Mouse (Mus musculus) right cerebral cortex, postnatal 10 days (tissue): ENCODE data around the gene Iffo1.

Experiments used
- DNase-seq, 2 experiments: peaks; one replicate each; pipeline ENCODE4 v3.0.0; 2021; ENCODE audit warnings: low spot score in 2 of 2

Iffo1 gene

DNA sequence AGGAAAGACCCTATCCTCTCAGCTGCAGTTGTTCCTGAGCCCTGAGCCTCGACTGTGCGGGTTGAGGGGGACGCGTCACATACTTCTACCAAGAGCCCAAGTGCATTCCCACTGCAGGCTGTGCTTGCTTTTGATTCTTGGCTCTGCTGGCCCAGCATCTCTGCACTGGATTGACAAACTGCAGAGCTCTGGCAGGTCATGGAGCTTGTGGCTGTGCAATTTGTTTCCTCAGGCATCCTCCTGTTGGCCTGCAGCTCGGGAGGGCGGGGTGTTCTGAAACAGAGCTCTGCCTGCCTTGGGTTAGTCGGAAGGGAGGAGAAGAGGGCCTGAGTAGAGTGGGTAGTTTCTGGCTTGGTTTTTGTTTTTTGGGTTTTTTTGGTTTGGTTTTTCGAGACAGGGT lies 2.6 kb upstream of the Iffo1 start:
- DNase-seq, result no peak

DNA sequence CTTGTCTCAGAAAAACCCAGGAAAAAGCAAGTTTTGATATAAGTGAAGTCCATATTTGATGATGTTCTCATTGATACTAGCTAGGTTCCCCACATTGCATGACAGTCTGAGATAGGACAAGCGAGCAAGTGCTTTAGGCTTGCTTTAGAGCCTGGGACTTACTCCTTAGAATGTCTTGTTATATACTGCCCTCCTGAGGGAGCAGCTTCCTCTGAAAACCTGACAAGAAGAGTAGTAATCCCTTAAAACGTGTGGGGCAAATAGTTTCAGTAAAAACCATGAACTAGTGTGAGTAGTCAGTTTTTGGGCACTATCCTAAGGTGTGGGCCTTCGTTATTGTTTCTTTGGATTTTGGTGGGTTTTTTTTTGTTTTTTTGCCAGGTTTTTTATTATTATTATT lies 1.9 kb upstream of the Iffo1 start:
- DNase-seq, result no peak

DNA sequence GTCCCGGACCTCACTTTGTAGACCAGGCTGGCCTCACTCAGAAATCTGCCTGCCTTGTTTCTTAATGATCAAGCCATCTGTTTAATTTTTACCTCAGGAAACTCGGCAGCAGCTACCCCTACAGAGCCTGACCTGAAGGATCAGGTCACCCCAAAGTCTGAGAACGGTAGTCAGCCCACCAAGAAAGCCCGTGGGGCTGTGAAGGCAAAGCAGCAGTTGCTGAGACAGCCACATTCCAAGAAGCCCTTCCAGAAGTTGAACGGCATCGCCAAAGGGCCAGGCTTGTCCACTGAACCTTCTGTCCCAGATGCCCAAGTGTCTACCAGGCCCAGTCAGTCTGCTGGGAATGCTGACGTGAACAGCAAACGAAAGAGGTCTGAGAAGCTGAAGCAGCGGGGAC lies 1.1 kb upstream of the Iffo1 start:
- no peak for DNase-seq

DNA sequence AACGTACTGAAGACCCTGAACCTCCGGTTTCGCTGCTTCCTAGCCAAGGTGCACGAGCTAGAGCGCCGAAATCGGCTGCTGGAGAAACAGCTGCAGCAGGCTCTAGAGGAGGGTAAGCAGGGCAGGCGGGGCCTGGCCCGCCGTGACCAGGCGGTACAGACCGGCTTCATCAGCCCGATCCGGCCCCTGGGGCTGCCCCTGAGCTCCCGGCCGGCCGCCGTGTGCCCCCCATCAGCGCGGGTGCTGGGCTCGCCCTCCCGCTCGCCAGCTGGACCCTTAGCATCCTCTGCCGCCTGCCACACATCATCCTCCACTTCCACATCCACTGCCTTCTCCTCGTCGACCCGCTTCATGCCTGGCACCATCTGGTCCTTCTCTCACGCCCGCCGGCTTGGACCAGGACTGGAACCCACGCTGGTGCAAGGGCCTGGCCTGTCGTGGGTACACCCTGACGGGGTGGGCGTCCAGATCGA lies 474 bp downstream of the Iffo1 start:
- no peak for DNase-seq

DNA sequence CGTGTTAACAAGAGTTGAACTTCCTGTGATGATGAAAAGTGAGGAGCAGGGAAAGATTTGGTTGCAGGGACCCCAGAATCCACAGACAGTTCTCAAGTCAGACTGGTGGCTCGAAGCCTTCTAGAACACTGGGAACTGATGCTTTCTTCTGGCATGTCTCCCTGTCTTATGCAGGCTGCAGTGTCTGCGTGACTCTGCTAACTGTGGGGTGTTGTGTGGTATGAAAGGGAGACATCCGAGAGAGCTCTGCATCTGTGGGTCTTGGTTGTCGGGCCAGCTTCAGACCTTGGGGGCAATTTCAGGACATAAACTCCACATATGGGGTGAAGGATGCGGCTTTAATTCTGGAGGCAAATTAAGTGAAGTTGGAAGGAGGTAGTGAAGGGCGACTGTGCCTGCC lies 1.1 kb downstream of the Iffo1 start:
- DNase-seq, result no peak

DNA sequence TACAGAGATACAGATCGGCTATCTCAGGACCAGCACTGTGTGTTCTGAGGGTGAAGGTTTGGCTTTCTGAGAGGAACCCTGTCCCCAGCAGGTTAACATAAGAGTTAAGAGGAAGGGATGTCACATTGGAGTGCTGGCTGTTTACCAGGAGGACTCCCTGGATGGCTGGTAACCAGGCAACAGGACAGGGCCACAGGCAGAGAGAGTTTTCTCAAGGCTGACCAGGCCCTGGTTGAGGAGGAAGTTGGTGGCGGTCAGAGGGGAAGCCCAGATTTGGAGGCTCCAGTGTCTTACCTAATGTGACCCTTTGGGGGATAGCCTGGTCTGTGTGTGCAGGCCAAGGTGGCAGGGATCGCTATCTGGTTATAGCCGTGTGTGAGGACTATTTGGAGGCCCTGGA lies 1.8 kb downstream of the Iffo1 start:
- DNase-seq, result peak in 1 of 2 experiments; percentile 78

DNA sequence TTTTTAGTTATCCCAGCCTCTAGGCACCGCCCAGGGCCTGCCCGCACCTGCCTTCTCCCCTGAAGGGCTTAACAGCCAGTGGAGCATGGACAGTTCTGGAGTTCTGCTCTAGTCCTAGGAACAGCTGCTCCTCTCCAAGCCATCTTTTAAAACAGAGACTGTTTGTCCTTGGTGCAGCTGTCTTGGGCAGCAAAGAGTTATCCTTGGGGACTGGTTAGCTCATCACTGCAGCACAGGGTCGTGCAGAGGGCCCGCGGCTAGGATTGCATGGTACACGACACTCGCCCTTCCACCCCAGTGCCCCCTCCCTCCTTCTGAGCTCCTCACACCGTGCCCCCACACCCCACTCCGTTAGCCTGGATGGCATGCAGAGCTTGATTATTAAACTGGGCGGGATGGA lies 2.3 kb downstream of the Iffo1 start:
- DNase-seq, result no peak

DNA sequence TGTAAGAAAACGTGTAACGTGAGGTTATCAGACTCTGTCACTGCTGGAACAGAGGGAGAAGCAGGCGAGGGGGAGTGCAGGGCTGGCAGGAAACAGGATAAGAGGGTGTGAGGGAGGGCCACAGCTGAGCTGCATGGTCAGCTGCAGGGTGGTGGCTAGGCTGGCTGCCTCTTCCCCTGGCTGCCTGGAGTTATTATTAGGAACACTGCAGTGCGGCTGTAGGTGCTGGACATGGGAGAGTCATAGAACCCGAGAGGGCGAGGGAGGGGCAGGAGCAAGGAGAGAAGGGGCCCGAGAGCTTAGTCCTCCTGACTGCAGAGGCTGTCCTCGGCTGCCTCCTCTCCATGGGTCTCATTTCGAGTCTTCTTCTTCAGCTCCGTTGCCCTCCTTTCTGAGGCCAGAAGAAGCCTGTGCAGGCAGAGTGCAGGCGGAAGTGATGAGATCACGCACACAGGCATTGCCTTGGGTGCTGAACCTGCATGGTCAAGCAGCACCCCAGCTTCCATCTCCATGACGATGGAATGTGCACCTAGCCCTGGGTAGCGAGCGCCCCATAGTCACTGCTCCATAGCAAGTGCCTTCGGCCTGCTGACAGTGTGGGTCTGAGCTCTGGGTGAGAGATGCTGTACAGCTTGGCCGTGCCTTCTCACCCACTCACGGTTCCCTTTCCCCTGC lies 3.3 kb downstream of the Iffo1 start:
- no peak for DNase-seq

DNA sequence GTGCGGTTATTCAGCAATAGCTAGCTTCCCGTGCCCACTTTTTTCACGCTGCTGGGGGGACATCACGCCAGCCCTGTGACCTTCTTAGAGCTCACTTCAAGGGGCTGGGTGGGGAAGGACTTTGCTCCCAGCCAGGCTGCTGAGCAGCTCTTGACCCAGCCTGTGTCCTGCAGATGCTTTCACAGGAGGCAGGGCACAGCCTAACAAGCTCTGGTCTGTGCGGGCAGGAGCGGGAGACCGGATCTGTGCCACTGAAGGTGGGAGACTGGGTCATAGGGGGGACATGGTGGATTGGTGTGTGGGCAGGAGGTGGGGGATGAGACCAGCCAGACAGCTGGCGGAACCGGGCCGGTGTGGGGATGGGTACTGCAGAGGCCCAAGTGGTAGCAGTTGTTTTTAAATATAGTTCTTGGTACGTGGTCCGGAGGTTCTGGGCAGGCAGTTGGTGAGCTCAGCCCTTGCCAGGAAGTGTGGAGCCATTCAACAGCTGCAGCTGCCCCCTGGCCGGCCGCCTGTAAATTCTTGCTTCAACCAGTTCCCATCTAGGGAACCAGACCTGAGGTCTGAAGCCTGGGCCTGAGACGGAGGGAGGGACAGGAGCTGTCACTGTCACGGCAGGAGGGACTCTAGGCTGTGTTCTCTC lies 4.0 kb downstream of the Iffo1 start:
- DNase-seq, result peak; percentile 81 to 84

DNA sequence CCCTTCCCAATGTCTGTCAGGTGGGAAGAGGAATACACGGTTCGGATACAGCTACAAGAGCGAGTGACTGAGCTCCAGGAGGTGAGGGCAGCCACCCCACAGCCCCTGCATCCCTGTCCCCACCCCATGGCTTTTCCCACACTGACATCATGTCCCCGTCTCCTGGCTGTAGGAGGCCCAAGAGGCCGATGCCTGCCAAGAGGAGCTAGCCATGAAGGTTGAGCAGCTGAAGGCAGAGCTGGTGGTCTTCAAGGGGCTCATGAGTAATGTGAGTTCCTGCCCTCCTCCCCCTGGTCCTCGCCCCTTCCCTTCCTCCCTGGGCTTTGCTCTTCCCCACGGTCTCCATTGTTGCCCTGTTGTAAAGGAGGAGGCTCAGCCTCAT lies 4.5 kb downstream of the Iffo1 start:
- DNase-seq, result no peak

DNA sequence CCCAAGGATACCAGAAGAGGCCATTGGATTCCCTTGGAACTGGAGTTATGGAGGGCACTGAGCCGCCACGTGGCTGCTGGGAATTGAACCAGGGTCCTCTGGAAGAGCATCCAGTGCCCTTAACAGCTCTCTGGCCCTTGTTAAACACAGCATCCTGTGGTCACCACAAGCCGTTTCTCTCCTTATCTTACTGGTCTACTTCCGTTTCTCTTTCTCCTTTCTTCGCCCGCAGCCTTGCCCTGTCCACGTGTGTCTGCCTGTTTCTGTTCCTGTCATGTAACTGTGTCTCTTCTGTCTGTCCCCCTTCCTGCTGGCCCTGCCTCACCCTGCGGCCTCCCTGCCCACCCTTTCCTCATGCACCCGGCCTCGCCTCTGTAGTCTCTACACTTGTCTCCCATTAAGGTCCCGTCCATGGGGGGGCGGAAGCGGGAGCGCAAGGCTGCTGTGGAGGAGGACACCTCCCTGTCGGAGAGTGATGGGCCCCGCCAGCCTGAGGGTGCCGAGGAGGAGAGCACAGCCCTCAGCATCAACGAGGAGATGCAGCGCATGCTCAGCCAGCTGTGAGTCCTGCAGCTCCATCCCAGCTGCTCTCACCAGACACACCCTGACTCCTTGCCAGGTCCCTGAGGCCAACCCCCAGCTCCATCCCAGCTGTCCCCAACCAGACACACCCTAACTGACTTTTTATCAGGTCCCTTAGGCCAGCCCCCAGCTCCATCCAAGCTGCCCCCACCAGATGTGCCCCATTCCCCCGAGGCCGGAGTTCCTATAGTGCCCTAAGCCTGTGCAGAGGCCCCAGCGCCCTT lies 7.4 kb downstream of the Iffo1 start:
- no peak for DNase-seq

DNA sequence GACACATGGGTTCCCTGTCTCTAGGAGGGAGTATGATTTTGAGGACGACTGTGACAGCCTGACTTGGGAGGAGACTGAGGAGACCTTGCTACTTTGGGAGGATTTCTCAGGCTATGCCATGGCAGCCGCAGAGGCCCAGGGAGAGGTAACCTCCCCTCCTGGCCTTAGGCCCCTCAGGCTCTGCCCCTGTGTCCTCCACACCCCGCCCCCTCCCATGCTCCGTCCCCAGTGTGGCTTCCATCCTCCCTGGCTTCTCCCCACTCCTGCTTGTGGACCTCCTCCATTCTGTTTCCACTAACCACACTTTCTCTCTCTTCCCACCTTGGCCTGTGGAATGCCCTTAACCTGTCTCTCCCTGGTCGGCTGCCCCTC lies 8.0 kb downstream of the Iffo1 start:
- no peak for DNase-seq

DNA sequence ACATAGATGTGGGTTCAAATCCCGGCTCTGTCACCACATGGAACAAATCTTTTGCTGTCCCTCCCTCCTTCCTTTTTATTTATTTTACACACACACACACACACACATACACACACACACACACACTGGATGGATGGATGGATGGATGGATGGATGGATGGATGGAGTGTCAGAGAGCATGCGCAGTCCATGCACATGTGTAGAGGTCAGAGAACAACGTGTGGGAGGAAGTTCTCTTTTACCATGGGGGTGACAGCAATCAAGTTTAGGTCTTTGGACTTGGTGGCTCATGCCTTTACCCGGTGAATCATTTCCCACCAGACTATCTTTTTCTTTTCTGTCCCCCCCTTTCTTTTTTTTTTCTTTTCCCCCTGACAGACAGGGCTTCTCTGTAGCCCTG lies 8.6 kb downstream of the Iffo1 start:
- no peak for DNase-seq

DNA sequence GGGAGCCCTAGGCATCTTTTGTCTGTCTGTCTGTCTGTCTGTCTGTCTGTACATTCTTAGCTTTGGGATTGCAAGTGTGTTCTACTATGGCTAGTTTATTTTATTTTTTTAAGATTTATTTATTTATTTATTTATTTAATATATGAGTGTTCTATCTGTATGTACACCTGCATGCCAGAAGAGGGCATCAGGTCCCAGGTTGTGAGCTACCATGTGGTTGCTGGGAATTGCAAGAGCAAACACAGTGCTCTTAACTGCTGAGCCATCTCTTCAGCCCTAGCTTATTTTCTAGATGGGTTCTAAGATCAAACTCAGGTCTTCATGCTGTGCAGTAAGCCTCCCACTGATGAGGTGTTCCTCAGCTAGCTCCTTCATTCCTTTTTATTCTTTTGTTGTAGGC lies 9.5 kb downstream of the Iffo1 start:
- no peak for DNase-seq

DNA sequence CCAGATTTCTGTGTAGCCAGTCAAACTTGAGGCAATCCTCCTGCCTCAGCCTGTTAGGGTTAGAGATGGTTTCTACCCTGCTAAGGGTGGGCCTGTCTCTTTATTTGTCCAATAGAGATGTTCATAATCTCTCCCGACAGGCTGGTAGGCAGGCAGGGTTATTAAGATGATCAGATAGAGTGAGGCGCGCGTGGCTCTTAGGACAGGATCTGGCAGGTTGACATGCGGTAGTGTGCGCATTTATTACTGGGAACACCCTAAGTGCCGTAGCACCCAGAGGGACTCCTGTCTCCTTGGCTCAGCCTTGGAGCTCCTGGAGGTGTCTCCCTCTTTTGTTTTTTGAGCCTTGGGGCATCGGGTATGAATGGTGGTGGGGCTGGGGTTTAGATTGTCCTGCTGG lies 10.2 kb downstream of the Iffo1 start:
- no peak for DNase-seq

DNA sequence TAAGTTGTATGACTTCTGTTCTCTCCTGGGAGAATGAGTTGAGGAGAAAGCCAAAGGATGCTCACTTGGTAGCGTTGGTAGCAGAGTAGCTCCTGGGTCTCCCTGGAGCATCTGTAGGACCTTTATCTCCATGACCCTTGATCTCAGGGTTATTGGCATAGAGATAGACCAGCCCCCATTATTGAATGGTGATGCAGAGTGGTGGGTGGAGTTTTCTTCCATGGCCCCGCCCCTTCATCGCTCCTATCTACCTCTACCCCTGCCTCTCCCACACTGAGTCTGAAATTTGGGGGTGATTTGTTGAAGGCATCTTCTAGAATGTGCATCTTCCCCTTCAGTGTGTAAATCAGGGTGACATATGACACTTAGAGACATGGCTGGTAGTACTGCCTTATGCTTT lies 11.4 kb downstream of the Iffo1 start:
- no peak for DNase-seq

DNA sequence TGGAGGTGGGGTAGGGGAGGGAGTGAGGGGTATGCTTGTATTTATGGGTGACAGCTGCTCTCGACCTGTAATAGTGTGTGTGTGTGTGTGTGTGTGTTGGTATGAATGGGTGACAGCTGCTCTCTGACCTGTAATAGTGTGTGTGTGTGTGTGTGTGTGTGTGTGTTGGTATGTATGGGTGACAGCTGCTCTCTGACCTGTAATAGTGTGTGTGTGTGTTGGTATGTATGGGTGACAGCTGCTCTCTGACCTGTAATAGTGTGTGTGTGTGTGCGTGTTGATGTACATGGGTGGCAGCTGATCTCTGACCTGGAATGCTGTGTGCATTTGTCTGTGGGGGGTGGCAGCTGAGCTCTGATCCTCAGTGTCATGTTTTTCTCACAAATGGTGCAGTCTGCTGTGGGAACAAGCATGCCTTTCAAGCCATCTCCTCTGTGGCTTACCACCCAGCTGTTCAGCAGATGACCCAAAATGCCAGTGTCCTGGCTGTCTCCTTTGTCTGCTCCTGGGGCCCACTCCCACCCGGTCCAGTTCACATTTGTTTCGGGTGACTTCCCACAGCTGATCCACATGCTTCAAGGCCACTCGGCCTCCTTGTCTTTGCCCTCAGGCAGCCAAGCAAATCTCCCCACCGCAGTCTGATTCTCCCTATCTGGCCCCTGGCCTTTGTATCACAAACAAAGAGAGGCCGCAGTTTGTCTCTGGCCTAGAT lies 12.0 kb downstream of the Iffo1 start:
- no peak for DNase-seq

DNA sequence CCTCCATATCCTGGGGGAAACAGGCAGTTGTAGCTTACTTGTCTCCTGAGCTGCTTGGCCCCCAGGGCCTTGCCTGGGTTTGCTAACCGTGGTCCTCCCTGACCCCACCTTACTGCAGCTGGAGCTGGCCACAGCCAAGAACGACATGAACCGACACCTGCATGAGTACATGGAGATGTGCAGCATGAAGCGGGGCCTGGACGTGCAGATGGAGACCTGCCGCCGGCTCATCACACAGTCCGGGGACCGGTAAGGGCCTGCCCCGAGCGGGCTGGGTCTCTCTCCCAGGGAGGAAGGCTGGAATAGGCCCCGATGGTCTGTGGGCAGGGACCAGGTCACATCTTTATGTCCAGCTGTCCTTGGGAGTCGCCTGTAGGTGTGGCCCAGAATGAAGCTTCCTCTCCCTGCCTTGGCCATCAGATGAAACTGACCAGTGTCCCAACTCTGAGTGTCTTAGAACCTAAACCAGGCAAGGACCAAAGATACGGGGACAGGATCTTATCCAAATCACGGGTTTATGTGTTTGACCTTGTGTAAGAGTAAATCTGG lies 14.0 kb downstream of the Iffo1 start:
- DNase-seq, result no peak

DNA sequence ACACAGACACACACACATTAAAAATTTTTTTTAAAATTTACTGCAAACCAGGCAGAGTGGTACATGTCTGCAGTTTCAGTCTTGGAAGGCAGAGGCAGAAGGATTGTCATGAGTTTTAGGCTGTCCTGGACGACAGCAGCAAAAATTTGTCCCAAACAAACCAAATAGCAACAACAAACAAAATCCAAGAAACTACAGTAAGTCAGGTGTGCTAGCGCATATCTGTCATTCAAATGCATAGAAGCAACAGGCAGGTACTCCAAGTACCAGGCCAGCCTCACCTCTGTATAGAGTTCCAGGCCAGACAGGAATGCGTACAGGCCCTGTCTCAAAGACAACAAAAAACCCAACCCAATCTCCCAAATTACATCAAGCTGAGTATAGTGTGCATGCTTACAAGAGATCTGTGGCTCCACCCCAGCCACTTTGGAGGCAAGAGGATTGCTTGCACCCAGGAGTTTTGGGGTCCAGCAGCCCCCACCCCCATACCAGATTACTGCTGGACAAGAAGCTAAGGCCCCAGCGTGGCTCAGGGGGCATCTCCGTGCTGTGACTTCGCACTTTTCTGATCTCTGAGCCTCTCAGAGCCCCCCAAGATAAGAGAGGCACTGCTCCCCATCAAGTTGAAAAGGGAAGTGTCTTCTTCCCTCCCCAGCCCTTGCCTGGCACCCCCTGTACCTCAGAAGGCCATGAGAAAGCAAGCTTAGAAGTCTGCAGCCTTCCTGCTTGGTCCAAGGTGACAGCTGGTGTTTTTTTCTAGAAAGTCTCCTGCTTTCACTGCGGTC lies 14.9 kb downstream of the Iffo1 start:
- DNase-seq, result no peak

DNA sequence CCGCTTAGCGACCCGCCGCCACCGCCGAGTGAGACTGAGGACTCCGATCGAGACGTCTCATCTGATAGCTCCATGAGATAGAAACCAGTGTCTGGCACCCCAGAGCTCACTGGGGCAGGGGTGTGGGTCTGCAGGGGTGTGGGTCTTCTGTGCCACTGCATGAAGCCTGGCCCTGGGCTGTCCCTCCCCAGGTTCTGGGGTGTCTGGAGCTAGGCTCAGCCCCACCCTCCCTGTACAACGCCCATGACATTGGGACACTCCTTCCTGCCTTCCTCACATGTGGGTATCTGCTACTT lies 15.5 kb downstream of the Iffo1 start:
- DNase-seq, result no peak
